Mouse (Mus musculus) retina, adult 2 months (tissue): Measurements from ENCODE around the gene 2610044O15Rik8.
"Not testable (repeated sequence)": the region's sequence is repeated elsewhere in the genome, so short reads cannot be mapped to it uniquely, and the experiment has no call there.

Experiments used
- DNase-seq: peaks from one replicate; pipeline ENCODE4 v3.0.0-alpha.2; 2012; ENCODE audit warnings: low read depth, low spot score

Gene 2610044O15Rik8

GRCm38 (mm10) chr8:129234027-129234733, at the start of gene 2610044O15Rik8:
TSS of gene 2610044O15Rik8 (minus strand) at chr8:129234406.
- DNase-seq = peak; percentile 65

DNA sequence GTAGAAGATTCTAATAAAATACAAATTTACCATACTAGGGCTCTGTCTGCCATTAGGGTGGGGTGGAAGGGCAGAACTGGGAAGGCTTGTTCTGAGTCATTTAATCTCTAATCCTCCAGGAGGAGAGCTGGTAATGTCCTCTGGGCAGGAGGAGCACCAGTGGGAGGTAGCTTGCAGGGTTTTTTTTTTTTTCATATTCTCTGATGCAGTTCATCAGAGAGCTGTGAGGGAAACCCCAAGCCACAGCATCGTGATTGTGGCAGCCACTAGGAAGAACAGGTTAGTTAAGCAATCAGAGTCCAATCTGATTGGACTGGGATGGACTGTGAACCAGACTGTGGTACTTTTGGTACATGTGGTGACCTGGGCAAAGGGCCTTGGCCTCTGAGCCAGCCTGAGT, 31.7 kb upstream of the 2610044O15Rik8 start:
- no peak for DNase-seq

GRCm38 (mm10) chr8:129264296-129264695, 30.1 kb upstream of the 2610044O15Rik8 start:
- DNase-seq = no peak

GRCm38 (mm10) chr8:129263211-129263927, 29.2 kb upstream of the 2610044O15Rik8 start:
- DNase-seq = not testable (repeated sequence)

DNA sequence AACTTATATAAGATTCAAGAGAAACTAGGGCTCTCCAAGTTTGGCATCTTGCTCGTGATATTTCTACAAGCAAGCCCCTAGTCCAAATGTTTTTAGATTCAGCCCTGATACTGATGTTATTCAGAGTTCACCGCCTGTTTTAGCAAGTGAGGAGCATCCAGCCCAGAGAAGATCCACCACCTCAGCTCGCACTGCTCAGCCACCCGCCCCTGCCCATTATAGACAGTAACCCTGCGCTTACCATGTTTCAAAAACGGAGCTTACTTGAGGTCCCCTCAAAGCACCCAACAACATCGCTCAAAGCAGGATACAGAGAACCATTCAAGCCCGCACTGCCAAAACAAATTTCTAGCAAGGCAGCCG, 561 bp downstream of the 2610044O15Rik8 start:
- DNase-seq = peak; percentile 8
